Mouse (Mus musculus) bone marrow, adult 2 months (tissue): ENCODE measurements around the gene Ptprq. TPM values are rescaled to one million over a fixed set of nuclear protein-coding genes. Genes with fewer than 3 reads are reported as not detected.

ENCODE experiments used
- H3K27ac ChIP-seq: fragments of 200-500 bp; 2 replicates; pipeline ENCODE4 v1.5.1; 2012; ENCODE audit warnings: low read depth, mild to moderate bottlenecking, control low read depth, inconsistent platforms, low read length; ENCODE audit not compliant: control insufficient read depth, poor library complexity, insufficient read depth
- H3K4me1 ChIP-seq: fragments of 200-500 bp; 2 replicates; pipeline ENCODE4 v1.6.1; 2011; ENCODE audit warnings: low read length; ENCODE audit not compliant: control insufficient read depth, insufficient read depth
- H3K4me3 ChIP-seq: fragments of 200-500 bp; replicated peaks from 2 replicates; pipeline ENCODE3; 2011; ENCODE audit warnings: mild to moderate bottlenecking, low read depth, low read length, control low read depth; ENCODE audit not compliant: control insufficient read depth
- CTCF ChIP-seq: fragments of 200-500 bp; IDR thresholded peaks from 2 replicates; pipeline ENCODE4 v1.5.1; 2011; ENCODE audit warnings: low read length, control low read depth; ENCODE audit not compliant: control insufficient read depth, insufficient read depth
- POLR2A ChIP-seq: fragments of 200-500 bp; IDR thresholded peaks from 2 replicates; pipeline ENCODE4 v1.6.1; 2011; ENCODE audit warnings: low read depth, mild to moderate bottlenecking, control low read depth, low read length, borderline replicate concordance; ENCODE audit not compliant: control insufficient read depth
- WGBS: fragments of 180-500 bp; shearing (Covaris S2); methylation state at CpG from one replicate; pipeline ENCODE4 v1.1.7; 2018; 5-methylcytosine and 5-hydroxymethylcytosine counted together
- polyA plus RNA-seq: library from polyadenylated mRNA; stranded (reverse); fragments of >200 nt; gene quantifications from 2 replicates; pipeline ENCODE4 v1.2.4, GENCODE M21; 2011; ENCODE audit warnings: low replicate concordance; ENCODE audit not compliant: missing spikeins, insufficient read depth, insufficient read length

Gene Ptprq
- polyA plus RNA-seq, 1 experiment: not detected

GRCm38 (mm10) chr10:107493580-107494474, 226.0 kb downstream of the Ptprq start:
- TF ChIP-seq POLR2A (no peak), CTCF (no peak)
- Histone ChIP-seq H3K4me3 (no peak overlapping the region), H3K27ac (no peak overlapping the region), H3K4me1 (no peaks in the 10 kb centered on the region)
- WGBS: 49% methylated on average over 20 of the region's 20 CpGs

GRCm38 (mm10) chr10:107492867-107493579, 226.8 kb downstream of the Ptprq start:
- TF ChIP-seq POLR2A (no peak), CTCF (no peak)
- WGBS: 27% methylated on average over 18 of the region's 18 CpGs
- H3K27ac ChIP-seq: no peak overlapping the region

GRCm38 (mm10) chr10:107488654-107489315, 231.1 kb downstream of the Ptprq start:
- TF ChIP-seq CTCF (no peak), POLR2A (no peak)
- Histone ChIP-seq H3K27ac (no peak overlapping the region), H3K4me3 (no peak overlapping the region), H3K4me1 (no peaks in the 10 kb centered on the region)
- 9% methylated on average over 12 of the region's 12 CpGs for WGBS

More at GRCm38 (mm10) chr10:107492867-107493579, 226.8 kb downstream of the Ptprq start:
- Histone ChIP-seq H3K4me3 (no peak overlapping the region), H3K4me1 (no peaks in the 10 kb centered on the region)

GRCm38 (mm10) chr10:107486770-107487169, 233.1 kb downstream of the Ptprq start:
- no peak for TF ChIP-seq CTCF
- TF ChIP-seq POLR2A: no peak
- Histone ChIP-seq H3K27ac (no peak overlapping the region), H3K4me1 (no peaks in the 10 kb centered on the region), H3K4me3 (no peak overlapping the region)
- WGBS: 64% methylated on average over 12 of the region's 12 CpGs

GRCm38 (mm10) chr10:107485870-107486269, 234.0 kb downstream of the Ptprq start, which contains the start of gene Myf5:
Gene Myf5 (minus strand): TSS chr10:107486134.
- H3K27ac ChIP-seq: no peak within 1 kb of the TSS
- no peaks in the 10 kb centered on the region for H3K4me1 ChIP-seq
- WGBS: 70% methylated on average over 8 of the region's 8 CpGs
- no peak for TF ChIP-seq POLR2A
- TF ChIP-seq CTCF: no peak
- no peak within 1 kb of the TSS for H3K4me3 ChIP-seq

GRCm38 (mm10) chr10:107484050-107484449, 235.8 kb downstream of the Ptprq start:
- Histone ChIP-seq H3K27ac (no peak overlapping the region), H3K4me3 (no peak overlapping the region), H3K4me1 (no peaks in the 10 kb centered on the region)
- no peak for TF ChIP-seq CTCF
- TF ChIP-seq POLR2A: no peak
- WGBS: 86% methylated on average over 10 of the region's 10 CpGs

- Histone ChIP-seq H3K4me1 (no peaks in the 10 kb centered on the region), H3K27ac (no peak overlapping the region), H3K4me3 (no peak overlapping the region)
- WGBS: 64% methylated on average over 2 of the region's 2 CpGs
- TF ChIP-seq CTCF (no peak), POLR2A (no peak)
These were observed 246.4 kb downstream of the Ptprq start for GRCm38 (mm10) chr10:107473497-107473896.

GRCm38 (mm10) chr10:107471712-107472111, 248.1 kb downstream of the Ptprq start:
- 85% methylated on average over 5 of the region's 5 CpGs for WGBS
- no peak overlapping the region for H3K4me3 ChIP-seq
- TF ChIP-seq POLR2A (no peak), CTCF (no peak)
- H3K27ac ChIP-seq: no peak overlapping the region
- H3K4me1 ChIP-seq: no peaks in the 10 kb centered on the region

GRCm38 (mm10) chr10:107467819-107468218, 252.0 kb downstream of the Ptprq start:
- TF ChIP-seq CTCF (no peak), POLR2A (no peak)
- H3K27ac ChIP-seq: no peak overlapping the region
- H3K4me1 ChIP-seq: no peaks in the 10 kb centered on the region
- H3K4me3 ChIP-seq: no peak overlapping the region
- WGBS: 80% methylated on average over 7 of the region's 7 CpGs

Other genes with a start within 250 kb of the Ptprq start
- gene Myf5, start 233.9 kb downstream of the Ptprq start, polyA plus RNA-seq: 0.47 and 1.7 TPM in 2 replicates
- gene Myf6, start 225.3 kb downstream of the Ptprq start, polyA plus RNA-seq: not detected in 2 replicates
- not detected in 2 replicates for gene Otogl, start 192.1 kb upstream of the Ptprq start, polyA plus RNA-seq